Mouse (Mus musculus): Measurements from ENCODE around the gene Dusp13. TPM values are rescaled to one million over a fixed set of nuclear protein-coding genes. Genes with fewer than 3 reads are reported as not detected.

Dusp13 gene
- total RNA-seq (2015; ENCODE audit: low replicate concordance) (not detected in 2 replicates), total RNA-seq (2017; ENCODE audit: low replicate concordance) (not detected in 2 replicates)

- ATAC-seq (replicated peaks; ENCODE audit: low FRiP score, poor library complexity, severe bottlenecking): peak; percentile 85
These were observed at the start of gene Dusp13 for GRCm38 (mm10) chr14:21750881-21751542. Dusp13 (minus strand) TSS chr14:21751181.

GRCm38 (mm10) chr14:21800641-21801040 is 49.7 kb upstream of the Dusp13 start:
- no peak for ATAC-seq (replicated peaks; ENCODE audit: low FRiP score, poor library complexity, severe bottlenecking)

GRCm38 (mm10) chr14:21792250-21792649 is 41.3 kb upstream of the Dusp13 start:
- ATAC-seq (replicated peaks; ENCODE audit: low FRiP score, poor library complexity, severe bottlenecking): no peak

GRCm38 (mm10) chr14:21791722-21792121 is 40.7 kb upstream of the Dusp13 start:
- ATAC-seq (replicated peaks; ENCODE audit: low FRiP score, poor library complexity, severe bottlenecking): no peak

GRCm38 (mm10) chr14:21790585-21791251 is 39.7 kb upstream of the Dusp13 start:
- no peak for ATAC-seq (replicated peaks; ENCODE audit: low FRiP score, poor library complexity, severe bottlenecking)

GRCm38 (mm10) chr14:21788121-21788520 is 37.1 kb upstream of the Dusp13 start:
- ATAC-seq (replicated peaks; ENCODE audit: low FRiP score, poor library complexity, severe bottlenecking): no peak

GRCm38 (mm10) chr14:21787374-21787773 is 36.4 kb upstream of the Dusp13 start:
- ATAC-seq (replicated peaks; ENCODE audit: low FRiP score, poor library complexity, severe bottlenecking): no peak

- no peak for ATAC-seq (replicated peaks; ENCODE audit: low FRiP score, poor library complexity, severe bottlenecking)
These were observed 35.5 kb upstream of the Dusp13 start for GRCm38 (mm10) chr14:21786500-21786899.

- ATAC-seq (replicated peaks; ENCODE audit: low FRiP score, poor library complexity, severe bottlenecking): no peak
These were observed 25.2 kb upstream of the Dusp13 start for GRCm38 (mm10) chr14:21776201-21776600.

GRCm38 (mm10) chr14:21773946-21774345 is 23.0 kb upstream of the Dusp13 start:
- no peak for ATAC-seq (replicated peaks; ENCODE audit: low FRiP score, poor library complexity, severe bottlenecking)

GRCm38 (mm10) chr14:21772506-21773281 is 21.7 kb upstream of the Dusp13 start:
- no peak for ATAC-seq (replicated peaks; ENCODE audit: low FRiP score, poor library complexity, severe bottlenecking)

GRCm38 (mm10) chr14:21766398-21766958 is 15.5 kb upstream of the Dusp13 start:
- ATAC-seq (replicated peaks; ENCODE audit: low FRiP score, poor library complexity, severe bottlenecking): no peak

- ATAC-seq (replicated peaks; ENCODE audit: low FRiP score, poor library complexity, severe bottlenecking): 0 out of 2 replicates have a peak, but pooled peaks have one; percentile 25
These were observed 14.9 kb upstream of the Dusp13 start for GRCm38 (mm10) chr14:21765754-21766397.

- ATAC-seq (replicated peaks; ENCODE audit: low FRiP score, poor library complexity, severe bottlenecking): no peak
These were observed 13.7 kb upstream of the Dusp13 start for GRCm38 (mm10) chr14:21764646-21765045.

- no peak for ATAC-seq (replicated peaks; ENCODE audit: low FRiP score, poor library complexity, severe bottlenecking)
These were observed 12.8 kb upstream of the Dusp13 start for GRCm38 (mm10) chr14:21763736-21764135.

GRCm38 (mm10) chr14:21761560-21761959 is 10.6 kb upstream of the Dusp13 start:
- no peak for ATAC-seq (replicated peaks; ENCODE audit: low FRiP score, poor library complexity, severe bottlenecking)

- ATAC-seq (replicated peaks; ENCODE audit: low FRiP score, poor library complexity, severe bottlenecking): no peak
These were observed 2.4 kb upstream of the Dusp13 start for GRCm38 (mm10) chr14:21753367-21753766.

GRCm38 (mm10) chr14:21752411-21752810 is 1.4 kb upstream of the Dusp13 start:
- no peak for ATAC-seq (replicated peaks; ENCODE audit: low FRiP score, poor library complexity, severe bottlenecking)

GRCm38 (mm10) chr14:21750008-21750880 is 737 bp downstream of the Dusp13 start, which contains the start of gene Samd8:
Samd8 (plus strand) TSS chr14:21750531.
- peak; percentile 81 for ATAC-seq (replicated peaks; ENCODE audit: low FRiP score, poor library complexity, severe bottlenecking)
